Mouse (Mus musculus) lung, postnatal 10 days (tissue): ENCODE results near the gene Frmpd2.
"Not testable (repeated sequence)": the region's sequence is repeated elsewhere in the genome, so short reads cannot be mapped to it uniquely, and the experiment has no call there.

Experiments
- DNase-seq: peaks from one replicate; pipeline ENCODE4 v3.0.0; 2021

Frmpd2 gene

GRCm38 (mm10) chr14:33471331-33471730, at the start of gene Frmpd2:
Gene Frmpd2, plus strand, starts transcription at chr14:33471696.
- DNase-seq: no peak

GRCm38 (mm10) chr14:33423003-33423402, 48.5 kb upstream of the Frmpd2 start:
- DNase-seq: no peak

GRCm38 (mm10) chr14:33424124-33424523, 47.4 kb upstream of the Frmpd2 start:
- DNase-seq: no peak

- not testable (repeated sequence) for DNase-seq
Measured at GRCm38 (mm10) chr14:33432485-33432884, 39.0 kb upstream of the Frmpd2 start.

- DNase-seq: no peak
Measured at GRCm38 (mm10) chr14:33443780-33444179, 27.7 kb upstream of the Frmpd2 start.

GRCm38 (mm10) chr14:33445962-33446361, 25.5 kb upstream of the Frmpd2 start:
- DNase-seq: no peak

- DNase-seq: no peak
Measured at GRCm38 (mm10) chr14:33446561-33447023, 24.9 kb upstream of the Frmpd2 start.

- DNase-seq: peak; percentile 98
Measured at GRCm38 (mm10) chr14:33447027-33447569, 24.4 kb upstream of the Frmpd2 start, which contains the start of gene Mapk8. Gene Mapk8, minus strand, starts transcription at chr14:33447158.

GRCm38 (mm10) chr14:33448276-33448675, 23.2 kb upstream of the Frmpd2 start:
- no peak for DNase-seq

GRCm38 (mm10) chr14:33449296-33449840, 22.1 kb upstream of the Frmpd2 start:
- no peak for DNase-seq

- no peak for DNase-seq
Measured at GRCm38 (mm10) chr14:33450331-33450730, 21.2 kb upstream of the Frmpd2 start.

- no peak for DNase-seq
Measured at GRCm38 (mm10) chr14:33463658-33464057, 7.8 kb upstream of the Frmpd2 start.

GRCm38 (mm10) chr14:33467766-33468165, 3.7 kb upstream of the Frmpd2 start:
- no peak for DNase-seq

GRCm38 (mm10) chr14:33474461-33474860, 3.0 kb downstream of the Frmpd2 start:
- DNase-seq: no peak

- DNase-seq: no peak
Measured at GRCm38 (mm10) chr14:33476094-33476760, 4.7 kb downstream of the Frmpd2 start.

GRCm38 (mm10) chr14:33481991-33482390, 10.5 kb downstream of the Frmpd2 start:
- DNase-seq: no peak

GRCm38 (mm10) chr14:33487805-33488550, 16.5 kb downstream of the Frmpd2 start:
- DNase-seq: peak; percentile 55

GRCm38 (mm10) chr14:33495226-33495625, 23.7 kb downstream of the Frmpd2 start:
- no peak for DNase-seq

GRCm38 (mm10) chr14:33497418-33497817, 25.9 kb downstream of the Frmpd2 start:
- peak; percentile 20 for DNase-seq

- peak; percentile 29 for DNase-seq
Measured at GRCm38 (mm10) chr14:33498849-33499248, 27.4 kb downstream of the Frmpd2 start.

GRCm38 (mm10) chr14:33500631-33501030, 29.1 kb downstream of the Frmpd2 start:
- DNase-seq: peak; percentile 64

GRCm38 (mm10) chr14:33503311-33503710, 31.8 kb downstream of the Frmpd2 start:
- no peak for DNase-seq

GRCm38 (mm10) chr14:33506696-33507095, 35.2 kb downstream of the Frmpd2 start:
- no peak for DNase-seq

GRCm38 (mm10) chr14:33508660-33509059, 37.2 kb downstream of the Frmpd2 start:
- no peak for DNase-seq
